Mouse (Mus musculus) testis, adult 2 months (tissue): ENCODE data around the gene Pgghg. TPM values are rescaled to one million over a fixed set of nuclear protein-coding genes. Genes with fewer than 3 reads are reported as not detected.
"Not testable (repeated sequence)": the region's sequence is repeated elsewhere in the genome, so short reads cannot be mapped to it uniquely, and the experiment has no call there.

Experiments
- H3K27ac ChIP-seq: fragments of 200-500 bp; 2 replicates; pipeline ENCODE4 v1.5.1; 2012; ENCODE audit warnings: low read depth, low read length; ENCODE audit not compliant: control insufficient read depth, insufficient read depth
- H3K27me3 ChIP-seq: fragments of 200-500 bp; 2 replicates; pipeline ENCODE4 v1.6.1; 2012; ENCODE audit warnings: mild to moderate bottlenecking, low read length, moderate library complexity; ENCODE audit not compliant: control insufficient read depth, insufficient read depth
- H3K36me3 ChIP-seq: fragments of 200-500 bp; 2 replicates; pipeline ENCODE4 v1.6.1; 2012; ENCODE audit warnings: mild to moderate bottlenecking, low read length; ENCODE audit not compliant: control insufficient read depth, insufficient read depth
- H3K4me1 ChIP-seq: fragments of 200-500 bp; 2 replicates; pipeline ENCODE4 v1.6.1; 2012; ENCODE audit warnings: low read length; ENCODE audit not compliant: control insufficient read depth, insufficient read depth
- H3K4me3 ChIP-seq: fragments of 200-500 bp; 2 replicates; pipeline ENCODE4 v1.5.1; 2012; ENCODE audit warnings: low read depth, mild to moderate bottlenecking, low read length, moderate library complexity, mixed read lengths; ENCODE audit not compliant: control insufficient read depth
- CTCF ChIP-seq: fragments of 200-500 bp; IDR thresholded peaks from 2 replicates; pipeline ENCODE4 v1.5.1; 2012; ENCODE audit warnings: low read depth, mild to moderate bottlenecking, inconsistent platforms, low read length, moderate library complexity; ENCODE audit not compliant: control insufficient read depth, insufficient read depth, insufficient replicate concordance
- POLR2A ChIP-seq: fragments of 200-500 bp; IDR thresholded peaks from 2 replicates; pipeline ENCODE4 v1.6.1; 2012; ENCODE audit warnings: low read depth, mild to moderate bottlenecking, inconsistent platforms, low read length, moderate library complexity; ENCODE audit not compliant: control insufficient read depth
- polyA plus RNA-seq: library from polyadenylated mRNA; depleted of rRNA; stranded (reverse); fragments of >200 nt; gene quantifications from 2 replicates; pipeline ENCODE4 v1.2.3, GENCODE M21; 2012

Gene Pgghg
- polyA plus RNA-seq, 1 experiment: 2.0 TPM

DNA sequence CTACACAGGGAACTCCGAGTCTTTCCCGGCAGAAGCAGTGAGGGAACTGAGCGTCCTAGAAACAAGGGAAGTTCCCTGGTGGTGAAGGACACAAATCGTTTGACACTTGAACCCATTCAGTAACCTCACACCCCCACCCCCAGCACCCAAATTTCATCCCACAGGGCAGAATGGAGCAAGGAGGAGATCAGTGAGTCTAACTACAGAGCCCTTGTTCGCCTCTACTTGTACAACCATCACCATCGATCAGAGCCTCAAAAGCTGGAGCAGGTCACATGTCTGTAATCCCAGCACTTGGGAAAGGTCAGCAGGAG, 15.3 kb downstream of the Pgghg start:
- H3K27ac ChIP-seq: peak overlapping the region; percentile 87; the same call in 1 of the 2 replicates
- H3K4me1 ChIP-seq: no peaks in the 10 kb centered on the region
- H3K27me3 ChIP-seq: no peaks in the 10 kb centered on the region
- H3K36me3 ChIP-seq: no peaks in the 10 kb centered on the region
- H3K4me3 ChIP-seq: no peak overlapping the region
- TF ChIP-seq POLR2A (no peak), CTCF (no peak)

- H3K27me3 ChIP-seq: no peaks in the 10 kb centered on the region
- no peak overlapping the region for H3K4me3 ChIP-seq
- H3K36me3 ChIP-seq: no peaks in the 10 kb centered on the region
- no peaks in the 10 kb centered on the region for H3K4me1 ChIP-seq
- no peak overlapping the region for H3K27ac ChIP-seq
- no peak for TF ChIP-seq CTCF
- TF ChIP-seq POLR2A: no peak
Measured at GRCm38 (mm10) chr7:140959181-140959901, 18.1 kb downstream of the Pgghg start.

GRCm38 (mm10) chr7:140960026-140960425, 18.8 kb downstream of the Pgghg start:
- H3K36me3 ChIP-seq: no peaks in the 10 kb centered on the region
- H3K4me1 ChIP-seq: no peaks in the 10 kb centered on the region
- TF ChIP-seq POLR2A: no peak
- TF ChIP-seq CTCF: no peak
- H3K4me3 ChIP-seq: no peak overlapping the region
- no peaks in the 10 kb centered on the region for H3K27me3 ChIP-seq
- H3K27ac ChIP-seq: no peak overlapping the region

DNA sequence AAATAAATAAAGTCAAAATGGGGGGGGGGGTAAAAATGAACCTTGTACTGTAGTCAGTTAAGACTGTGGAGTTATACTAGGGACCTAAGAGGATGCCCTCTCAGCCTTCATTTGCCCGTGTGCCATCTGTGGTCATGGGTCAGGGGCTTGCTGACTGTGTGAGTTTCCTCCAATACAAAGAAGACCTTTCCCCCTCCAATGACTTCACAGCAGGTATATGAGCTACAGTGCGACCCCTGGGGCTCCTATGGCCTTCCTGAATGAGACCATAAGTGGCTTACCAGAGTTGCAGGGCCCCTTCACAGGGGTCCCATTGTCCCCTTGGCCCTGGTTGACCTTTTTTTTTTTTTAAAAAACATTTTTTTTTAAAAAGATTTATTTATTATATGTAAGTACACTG, 20.2 kb downstream of the Pgghg start:
- TF ChIP-seq POLR2A: no peak
- no peak for TF ChIP-seq CTCF
- no peak overlapping the region for H3K4me3 ChIP-seq
- H3K27me3 ChIP-seq: no peaks in the 10 kb centered on the region
- no peaks in the 10 kb centered on the region for H3K4me1 ChIP-seq
- H3K27ac ChIP-seq: no peak overlapping the region
- no peaks in the 10 kb centered on the region for H3K36me3 ChIP-seq

- H3K27me3 ChIP-seq: no peaks in the 10 kb centered on the region
- H3K4me1 ChIP-seq: no peaks in the 10 kb centered on the region
- no peak overlapping the region for H3K27ac ChIP-seq
- H3K4me3 ChIP-seq: no peak overlapping the region
- TF ChIP-seq CTCF (no peak), POLR2A (no peak)
- no peaks in the 10 kb centered on the region for H3K36me3 ChIP-seq
Measured at GRCm38 (mm10) chr7:140962733-140963132, 21.5 kb downstream of the Pgghg start.

DNA sequence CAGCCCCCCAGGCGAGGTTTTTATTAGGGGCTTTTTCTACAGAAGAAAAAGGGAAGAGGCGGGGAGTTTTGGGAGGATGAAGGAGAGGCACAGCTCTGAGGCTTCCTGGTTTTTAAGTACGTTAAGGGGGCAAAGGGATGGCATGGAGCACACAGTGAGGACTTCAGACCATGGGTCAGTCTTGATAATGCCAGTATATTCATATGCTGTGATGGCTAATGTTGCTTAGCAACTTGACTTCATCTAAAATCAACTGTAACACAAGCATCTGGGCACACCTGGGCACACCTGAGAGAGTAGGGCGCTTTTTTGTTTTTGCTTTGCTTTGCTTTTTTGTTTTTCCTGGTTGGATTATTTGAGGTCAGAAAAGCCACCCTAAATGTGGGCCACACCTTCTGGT, 25.7 kb downstream of the Pgghg start, which contains the start of gene Ifitm1:
Gene Ifitm1, plus strand, starts transcription at position 301 of the 400 bp plus-strand sequence.
- no peaks in the 10 kb centered on the region for H3K4me1 ChIP-seq
- no peaks in the 10 kb centered on the region for H3K27me3 ChIP-seq
- H3K27ac ChIP-seq: no peak within 1 kb of the TSS
- H3K36me3 ChIP-seq: no peaks in the 10 kb centered on the region
- H3K4me3 ChIP-seq: no peak within 1 kb of the TSS
- TF ChIP-seq CTCF (no peak), POLR2A (no peak)

- H3K27ac ChIP-seq: no peak overlapping the region
Measured at GRCm38 (mm10) chr7:140967862-140968591, 26.8 kb downstream of the Pgghg start.

GRCm38 (mm10) chr7:140968710-140969109, 27.5 kb downstream of the Pgghg start:
- H3K4me3 ChIP-seq: not testable (repeated sequence)

More at GRCm38 (mm10) chr7:140967862-140968591, 26.8 kb downstream of the Pgghg start:
- H3K27me3 ChIP-seq: no peaks in the 10 kb centered on the region
- no peak overlapping the region for H3K4me3 ChIP-seq
- H3K4me1 ChIP-seq: no peaks in the 10 kb centered on the region
- no peaks in the 10 kb centered on the region for H3K36me3 ChIP-seq
- TF ChIP-seq POLR2A: no peak
- no peak for TF ChIP-seq CTCF

More at GRCm38 (mm10) chr7:140968710-140969109, 27.5 kb downstream of the Pgghg start:
- H3K27ac ChIP-seq, H3K27me3 ChIP-seq, H3K36me3 ChIP-seq, H3K4me1 ChIP-seq: not testable (repeated sequence)
